Mouse (Mus musculus) c-Kit-positive CD71-positive TER-119-negative erythroid progenitor cells, embryonic 14.5 days (primary cell): Measurements from ENCODE around the gene Acp4.
"Not testable (repeated sequence)": the region's sequence is repeated elsewhere in the genome, so short reads cannot be mapped to it uniquely, and the experiment has no call there.

Source experiments
- DNase-seq: peaks from one replicate; pipeline ENCODE4 v3.0.0-alpha.2; 2013; ENCODE audit warnings: low read depth

Gene Acp4

GRCm38 (mm10) chr7:44257278-44257677 is at the start of gene Acp4:
Gene Acp4 (minus strand): TSS chr7:44257378.
- no peak for DNase-seq

- DNase-seq, result no peak
Observed at GRCm38 (mm10) chr7:44306516-44307240, 49.5 kb upstream of the Acp4 start, which contains the start of gene Clec11a. Gene Clec11a (minus strand): TSS chr7:44306902.

- DNase-seq, result no peak
Observed at GRCm38 (mm10) chr7:44305686-44306085, 48.5 kb upstream of the Acp4 start.

GRCm38 (mm10) chr7:44304775-44305641 is 47.8 kb upstream of the Acp4 start:
- DNase-seq, result peak; percentile 90

- peak; percentile 13 for DNase-seq
Observed at GRCm38 (mm10) chr7:44304463-44304774, 47.2 kb upstream of the Acp4 start.

- no peak for DNase-seq
Observed at GRCm38 (mm10) chr7:44303346-44304340, 46.5 kb upstream of the Acp4 start.

GRCm38 (mm10) chr7:44297501-44297900 is 40.3 kb upstream of the Acp4 start:
- not testable (repeated sequence) for DNase-seq

GRCm38 (mm10) chr7:44291418-44291817 is 34.2 kb upstream of the Acp4 start:
- DNase-seq, result no peak

GRCm38 (mm10) chr7:44290986-44291385 is 33.8 kb upstream of the Acp4 start:
- no peak for DNase-seq

GRCm38 (mm10) chr7:44287760-44288159 is 30.6 kb upstream of the Acp4 start:
- DNase-seq, result no peak

GRCm38 (mm10) chr7:44281586-44281985 is 24.4 kb upstream of the Acp4 start:
- no peak for DNase-seq

GRCm38 (mm10) chr7:44280959-44281358 is 23.8 kb upstream of the Acp4 start:
- DNase-seq, result no peak

GRCm38 (mm10) chr7:44277250-44277622 is 20.1 kb upstream of the Acp4 start:
- DNase-seq, result no peak

GRCm38 (mm10) chr7:44276461-44277249 is 19.5 kb upstream of the Acp4 start:
- DNase-seq, result no peak

- no peak for DNase-seq
Observed at GRCm38 (mm10) chr7:44275546-44275945, 18.4 kb upstream of the Acp4 start.

- no peak for DNase-seq
Observed at GRCm38 (mm10) chr7:44274096-44274495, 16.9 kb upstream of the Acp4 start.

- no peak for DNase-seq
Observed at GRCm38 (mm10) chr7:44273446-44273845, 16.3 kb upstream of the Acp4 start.

- DNase-seq, result no peak
Observed at GRCm38 (mm10) chr7:44272546-44272945, 15.4 kb upstream of the Acp4 start.

- DNase-seq, result no peak
Observed at GRCm38 (mm10) chr7:44271309-44271708, 14.1 kb upstream of the Acp4 start.

GRCm38 (mm10) chr7:44269397-44269796 is 12.2 kb upstream of the Acp4 start:
- DNase-seq, result no peak

- DNase-seq, result no peak
Observed at GRCm38 (mm10) chr7:44268117-44268516, 10.9 kb upstream of the Acp4 start.
